Mouse (Mus musculus) lung, embryonic 15.5 days (tissue): ENCODE measurements around the gene Setd2. TPM values are rescaled to one million over a fixed set of nuclear protein-coding genes. Genes with fewer than 3 reads are reported as not detected.

Experiments
- ATAC-seq: fragments of 200-750 bp; cut with Nextera tagmentation; 2 replicates; pipeline ENCODE4 v1.8.0; 2017; ENCODE audit warnings: moderate number of reproducible peaks, borderline replicate concordance; ENCODE audit not compliant: low FRiP score, low TSS enrichment; ENCODE audit errors: extremely low read depth
- H3K27ac ChIP-seq: fragments of 300-500 bp; sonication (generic); 2 replicates; pipeline ENCODE4 v1.5.1; 2015; ENCODE audit warnings: moderate library complexity, mild to moderate bottlenecking, inconsistent platforms
- H3K27me3 ChIP-seq: fragments of 300-500 bp; sonication (generic); 2 replicates; pipeline ENCODE4 v1.6.1; 2015; ENCODE audit warnings: inconsistent platforms
- H3K36me3 ChIP-seq: fragments of 300-500 bp; sonication (generic); 2 replicates; pipeline ENCODE4 v1.6.1; 2015; ENCODE audit warnings: inconsistent platforms
- H3K4me1 ChIP-seq: fragments of 300-500 bp; sonication (generic); 2 replicates; pipeline ENCODE4 v1.6.1; 2015; ENCODE audit warnings: inconsistent platforms
- H3K4me2 ChIP-seq: fragments of 300-500 bp; sonication (generic); 2 replicates; pipeline ENCODE4 v1.6.1; 2015; ENCODE audit warnings: inconsistent platforms, mild to moderate bottlenecking, moderate library complexity
- H3K4me3 ChIP-seq: fragments of 300-500 bp; sonication (generic); 2 replicates; pipeline ENCODE4 v1.5.1; 2015; ENCODE audit warnings: mild to moderate bottlenecking, inconsistent platforms
- H3K9ac ChIP-seq: fragments of 300-500 bp; sonication (generic); 2 replicates; pipeline ENCODE4 v1.6.1; 2015; ENCODE audit warnings: inconsistent platforms
- H3K9me3 ChIP-seq: fragments of 300-500 bp; sonication (generic); 2 replicates; pipeline ENCODE4 v1.6.1; 2016; ENCODE audit warnings: inconsistent platforms
- WGBS: fragments of 180-500 bp; shearing (Covaris S2); methylation state at CpG from one replicate; pipeline ENCODE4 v1.1.7; 2015; 5-methylcytosine and 5-hydroxymethylcytosine counted together
- microRNA-seq: library from miRNA; unstranded; fragments of <30 nt; microRNA quantifications from one replicate; pipeline ENCODE4, GENCODE M21; 2016
- polyA plus RNA-seq: library from polyadenylated mRNA; unstranded; fragments of >200 nt; fragmentation: Nextera tagmentation; extraction: Ambion mirVana; gene quantifications from 2 replicates; pipeline ENCODE4 v1.2.1, GENCODE M21; 2015

The Setd2 gene
- polyA plus RNA-seq, 1 experiment from 2014 or later: 33.4 TPM

DNA sequence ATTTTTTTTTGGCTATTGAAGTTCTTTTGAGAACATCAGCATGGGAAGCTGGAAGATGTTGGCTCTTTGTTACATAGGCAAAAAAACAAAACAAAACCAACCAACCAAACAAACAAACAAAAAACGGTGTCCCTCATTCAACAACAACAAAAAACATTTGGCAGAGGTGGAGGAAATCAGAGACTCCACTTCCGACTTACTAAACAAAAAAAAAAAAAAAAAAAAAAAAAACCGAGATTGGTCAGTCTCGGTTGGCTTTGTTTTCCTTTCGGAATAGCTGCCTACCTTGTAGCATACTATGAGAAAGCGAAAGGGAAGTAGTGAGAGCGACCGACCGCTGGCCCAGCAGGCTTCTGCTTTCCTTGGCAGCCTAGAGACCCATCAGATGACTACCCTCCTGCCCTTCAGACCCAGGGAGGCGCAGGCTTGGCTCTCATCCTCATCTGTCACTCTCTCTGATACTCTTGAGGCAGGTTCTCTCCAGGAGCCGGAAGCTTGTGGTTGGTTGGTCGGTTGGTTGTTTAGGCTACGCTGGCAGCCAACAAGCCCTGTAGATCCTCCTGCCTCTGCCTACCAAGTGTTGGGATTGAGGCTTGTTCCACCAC, 125.2 kb downstream of the Setd2 start:
- no peaks in the 10 kb centered on the region for H3K36me3 ChIP-seq

DNA sequence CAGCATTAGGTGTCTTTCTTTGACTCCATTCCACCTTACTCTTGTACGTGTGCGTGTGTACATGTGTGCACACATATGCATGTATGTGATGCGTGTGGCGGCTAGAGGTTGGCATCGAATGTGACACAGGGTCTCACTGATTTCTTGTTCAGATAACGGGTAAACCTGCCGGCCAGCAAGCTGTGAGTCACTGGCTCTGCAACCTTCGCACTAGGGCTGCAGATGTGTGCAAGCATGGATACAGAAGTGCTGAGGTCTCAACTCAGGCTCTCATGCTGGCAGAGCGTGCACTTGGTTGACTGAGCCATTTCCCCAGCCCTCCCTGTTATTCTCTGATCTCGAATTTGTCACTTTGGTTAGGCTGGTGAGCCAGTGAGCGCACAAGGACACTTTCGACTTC, 127.1 kb downstream of the Setd2 start:
- H3K4me1 ChIP-seq: peaks cover 20% of the 10 kb centered on the region
- H3K9ac ChIP-seq: no peak overlapping the region
- no peaks in the 10 kb centered on the region for H3K9me3 ChIP-seq
- no peak overlapping the region for H3K4me2 ChIP-seq
- no peak overlapping the region for H3K4me3 ChIP-seq
- H3K27me3 ChIP-seq: no peaks in the 10 kb centered on the region
- H3K27ac ChIP-seq: no peak overlapping the region
- 86% methylated on average over 12 of the region's 12 CpGs for WGBS
- ATAC-seq: no peak
- H3K36me3 ChIP-seq: no peaks in the 10 kb centered on the region

More for the DNA sequence above, 125.2 kb downstream of the Setd2 start:
- H3K27me3 ChIP-seq: peaks cover 13% of the 10 kb centered on the region
- H3K27ac ChIP-seq: no peak overlapping the region
- no peaks in the 10 kb centered on the region for H3K9me3 ChIP-seq
- H3K4me1 ChIP-seq: peaks cover 36% of the 10 kb centered on the region
- peak overlapping the region; percentile 83 for H3K4me3 ChIP-seq
- WGBS: 69% methylated on average over 13 of the region's 13 CpGs
- no peak overlapping the region; the same call in 1 of the 2 replicates for H3K9ac ChIP-seq
- ATAC-seq: no peak
- H3K4me2 ChIP-seq: peak overlapping the region; percentile 59

DNA sequence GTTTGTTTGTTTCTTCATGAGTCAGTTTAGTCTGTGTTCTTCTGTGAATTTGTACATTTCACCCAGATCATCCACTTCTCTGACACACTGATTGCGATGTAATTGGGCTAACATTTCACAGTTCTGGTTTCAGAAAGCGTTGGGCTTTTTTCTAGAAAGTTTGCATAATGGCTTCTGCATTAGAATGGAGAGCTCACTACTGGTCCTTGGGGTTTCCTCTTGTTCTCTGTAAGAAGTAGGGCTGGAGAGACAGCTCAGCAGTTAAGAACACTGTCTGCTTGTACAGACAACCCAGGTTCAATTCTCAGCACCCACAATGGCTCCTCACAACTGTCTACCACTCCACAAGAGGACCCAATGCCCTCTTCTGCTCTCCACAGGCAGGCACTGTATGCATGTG, 127.8 kb downstream of the Setd2 start:
- H3K27ac ChIP-seq: no peak overlapping the region
- WGBS: 77% methylated on average over 2 of the region's 2 CpGs
- H3K4me2 ChIP-seq: no peak overlapping the region
- no peak overlapping the region for H3K4me3 ChIP-seq
- no peak for ATAC-seq
- no peak overlapping the region for H3K9ac ChIP-seq
- H3K27me3 ChIP-seq: no peaks in the 10 kb centered on the region
- H3K9me3 ChIP-seq: no peaks in the 10 kb centered on the region
- no peaks in the 10 kb centered on the region for H3K36me3 ChIP-seq
- peaks cover 17% of the 10 kb centered on the region for H3K4me1 ChIP-seq

DNA sequence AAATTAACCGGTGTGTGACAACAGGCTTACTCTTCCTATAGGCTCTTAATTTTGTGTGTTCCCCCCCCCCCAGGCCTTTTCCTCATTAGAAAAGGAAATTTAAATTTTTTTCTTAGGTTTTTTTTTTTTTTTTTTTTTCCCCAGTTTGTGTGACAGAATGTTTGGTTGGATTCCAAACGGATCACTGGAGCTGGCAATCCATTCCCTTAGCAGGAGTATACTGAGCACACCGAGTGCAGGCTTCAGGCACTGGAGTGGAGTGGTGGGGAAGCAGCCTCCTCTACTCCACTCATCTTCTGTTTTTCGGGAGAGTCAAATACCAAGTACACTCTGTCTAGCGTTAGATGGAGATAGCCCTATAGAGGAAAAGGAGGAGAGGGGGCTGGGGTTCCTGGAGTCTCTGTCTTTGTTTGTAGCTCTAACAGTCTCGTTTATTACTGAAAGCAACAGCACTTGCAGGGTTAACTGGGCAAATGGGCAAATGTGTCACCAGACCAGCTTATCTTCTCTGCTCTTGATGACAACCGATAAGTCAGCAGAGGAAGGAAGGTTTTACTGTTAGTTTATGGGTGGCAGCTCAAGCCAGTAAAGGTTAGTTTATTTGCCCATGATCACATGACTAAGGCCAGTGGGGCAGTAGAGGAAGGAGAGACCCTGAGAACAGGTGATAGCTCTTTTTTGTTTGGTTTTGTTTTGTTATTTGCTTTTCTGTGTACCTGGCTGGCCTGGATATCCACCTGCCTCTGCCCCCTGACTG, 128.6 kb downstream of the Setd2 start:
- ATAC-seq: no peak
- H3K4me3 ChIP-seq: no peak overlapping the region
- 65% methylated on average over 7 of the region's 7 CpGs for WGBS

DNA sequence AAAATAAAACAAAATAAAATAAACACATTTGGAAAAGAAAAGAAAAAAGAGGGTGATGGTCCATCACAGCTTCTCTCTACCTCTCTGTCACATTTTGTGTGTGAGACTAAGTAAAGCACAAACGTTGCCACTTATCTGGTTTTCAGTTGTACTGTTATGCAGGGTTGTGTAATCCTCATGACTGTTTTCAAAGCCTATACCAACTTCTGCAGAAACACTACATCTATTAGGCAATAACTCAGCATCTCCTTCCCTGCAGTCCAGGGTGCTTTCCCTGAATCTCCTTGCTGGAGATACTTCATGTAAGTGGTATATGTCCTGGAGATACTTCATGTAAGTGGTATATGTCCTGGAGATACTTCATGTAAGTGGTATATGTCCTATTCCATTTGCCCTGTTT, 130.4 kb downstream of the Setd2 start:
- ATAC-seq: no peak
- WGBS: 76% methylated on average over 1 of the region's 1 CpGs

More for the DNA sequence above, 128.6 kb downstream of the Setd2 start:
- no peaks in the 10 kb centered on the region for H3K36me3 ChIP-seq
- H3K27ac ChIP-seq: no peak overlapping the region
- no peaks in the 10 kb centered on the region for H3K27me3 ChIP-seq
- H3K4me2 ChIP-seq: no peak overlapping the region
- H3K4me1 ChIP-seq: peaks cover 15% of the 10 kb centered on the region
- H3K9me3 ChIP-seq: no peaks in the 10 kb centered on the region
- no peak overlapping the region for H3K9ac ChIP-seq

DNA sequence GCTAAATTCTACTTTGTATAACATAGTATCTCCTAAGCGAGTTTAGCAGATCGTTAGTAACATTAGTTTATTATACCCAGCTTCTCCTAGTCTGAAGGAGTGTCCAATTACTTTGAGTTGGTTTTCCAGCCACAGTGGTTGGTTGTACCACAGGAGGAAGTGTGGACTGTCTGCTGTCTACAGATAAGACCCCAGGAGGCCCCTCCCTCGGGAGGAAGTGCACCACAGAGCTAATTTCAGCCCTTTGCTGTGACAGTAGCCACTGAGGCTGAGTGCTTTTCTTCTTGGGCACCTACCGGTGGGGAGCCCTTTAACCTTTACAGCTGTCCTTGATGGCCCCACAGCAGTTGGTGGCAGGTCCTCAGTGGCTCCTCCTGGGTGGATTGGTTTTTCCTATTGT, 133.5 kb downstream of the Setd2 start:
- H3K4me2 ChIP-seq: no peak overlapping the region
- no peaks in the 10 kb centered on the region for H3K36me3 ChIP-seq
- H3K9me3 ChIP-seq: no peaks in the 10 kb centered on the region
- H3K27ac ChIP-seq: peak overlapping the region; percentile 2; the same call in 1 of the 2 replicates
- H3K9ac ChIP-seq: no peak overlapping the region
- ATAC-seq: peak; percentile 60; the same call in 1 of the 2 replicates
- peaks cover 37% of the 10 kb centered on the region for H3K4me1 ChIP-seq
- 16% methylated on average over 4 of the region's 4 CpGs for WGBS
- no peak overlapping the region for H3K4me3 ChIP-seq
- no peaks in the 10 kb centered on the region for H3K27me3 ChIP-seq

More for the DNA sequence above, 130.4 kb downstream of the Setd2 start:
- Histone ChIP-seq H3K36me3 (no peaks in the 10 kb centered on the region), H3K9ac (no peak overlapping the region), H3K27ac (no peak overlapping the region), H3K4me3 (no peak overlapping the region), H3K4me1 (peaks cover 27% of the 10 kb centered on the region), H3K27me3 (no peaks in the 10 kb centered on the region), H3K4me2 (no peak overlapping the region), H3K9me3 (no peaks in the 10 kb centered on the region)

DNA sequence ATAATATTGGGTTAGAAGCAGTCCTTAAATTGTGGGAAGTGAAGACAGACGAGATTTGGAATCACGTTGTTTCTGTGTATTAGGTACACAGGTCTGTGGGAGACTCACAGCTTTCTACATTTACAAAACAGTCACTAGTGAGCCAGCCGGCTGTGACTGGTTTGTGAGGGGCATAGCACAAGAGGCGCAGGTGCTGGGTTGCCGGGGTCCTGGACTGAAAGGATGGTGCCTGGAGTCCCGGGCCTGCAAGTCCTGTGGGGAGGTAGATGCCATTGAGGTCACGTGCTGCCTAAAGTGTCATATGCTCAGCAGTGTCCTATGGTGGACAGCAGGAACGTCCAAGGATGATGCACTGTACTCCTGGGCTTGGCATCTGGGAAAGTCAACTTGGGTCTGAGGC, 134.0 kb downstream of the Setd2 start:
- Histone ChIP-seq H3K36me3 (no peaks in the 10 kb centered on the region), H3K9me3 (no peaks in the 10 kb centered on the region), H3K9ac (no peak overlapping the region), H3K27ac (0 out of 2 replicates have a peak overlapping the region, but pooled peaks have one; percentile 2), H3K4me1 (peaks cover 34% of the 10 kb centered on the region), H3K4me2 (no peak overlapping the region), H3K27me3 (no peaks in the 10 kb centered on the region), H3K4me3 (no peak overlapping the region)
- no peak for ATAC-seq
- WGBS: 45% methylated on average over 8 of the region's 8 CpGs

DNA sequence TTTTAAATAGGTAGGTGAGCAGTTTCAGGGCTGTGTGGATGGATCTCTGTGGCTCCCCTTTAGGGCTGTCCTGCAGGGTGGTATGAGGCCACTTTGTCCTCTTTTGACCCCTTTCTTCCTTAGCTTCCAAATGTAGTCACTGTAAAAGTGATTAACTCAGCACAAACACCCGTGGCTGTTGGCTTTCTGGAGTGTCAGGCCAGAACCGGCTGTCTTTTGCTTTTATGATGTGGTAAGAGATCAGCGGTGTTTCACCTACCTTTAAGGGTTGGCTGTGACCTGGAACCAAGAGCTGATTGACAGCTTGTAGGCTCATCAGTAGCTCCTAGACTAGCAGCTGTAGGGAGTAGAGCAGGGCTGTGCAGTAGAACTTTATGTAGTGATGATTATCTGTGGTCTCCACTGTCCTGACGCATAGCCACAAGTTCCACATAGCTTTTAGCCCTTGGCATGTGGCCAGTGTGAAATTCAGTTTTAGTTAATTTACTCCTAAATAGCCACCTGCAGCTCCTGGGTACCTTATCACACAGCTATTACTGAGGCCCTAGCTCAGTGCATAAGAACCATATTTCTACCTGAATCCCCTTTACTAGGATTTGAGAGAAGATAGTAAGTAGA, 134.9 kb downstream of the Setd2 start:
- Histone ChIP-seq H3K4me2 (no peak overlapping the region), H3K9ac (no peak overlapping the region), H3K4me1 (peaks cover 35% of the 10 kb centered on the region), H3K27me3 (no peaks in the 10 kb centered on the region), H3K36me3 (no peaks in the 10 kb centered on the region), H3K9me3 (no peaks in the 10 kb centered on the region), H3K4me3 (no peak overlapping the region), H3K27ac (no peak overlapping the region)
- ATAC-seq: no peak
- WGBS: 58% methylated on average over 4 of the region's 4 CpGs

Small RNA genes within 50 kb of the gene (microRNA-seq; reads per million reads assigned to microRNA genes)
- gene Mir8107: not detected

Other genes starting within 250 kb of the Setd2 start
- gene Elp6, start 227.4 kb upstream of the Setd2 start, polyA plus RNA-seq: 30.4 and 31.1 TPM in 2 replicates
- 30.3 and 31.0 TPM in 2 replicates for gene Scap, start 199.3 kb upstream of the Setd2 start, polyA plus RNA-seq
- 16.2 and 19.1 TPM in 2 replicates for gene Ptpn23, start 124.4 kb upstream of the Setd2 start, polyA plus RNA-seq
- gene Ngp, start 112.8 kb upstream of the Setd2 start, polyA plus RNA-seq: 2.9 and 3.7 TPM in 2 replicates
- gene Klhl18, start 55.9 kb upstream of the Setd2 start, polyA plus RNA-seq: 7.6 and 8.9 TPM in 2 replicates
- 1.4 and 1.8 TPM in 2 replicates for gene Kif9, start 55.6 kb upstream of the Setd2 start, polyA plus RNA-seq
- gene Nradd, start 91.9 kb downstream of the Setd2 start, polyA plus RNA-seq: 51.2 and 55.6 TPM in 2 replicates
- 3.6 and 4.2 TPM in 2 replicates for gene Nbeal2, start 121.6 kb downstream of the Setd2 start, polyA plus RNA-seq
- 151 TPM in 2 replicates for gene Ccdc12, start 123.9 kb downstream of the Setd2 start, polyA plus RNA-seq
- gene Myl3, start 209.3 kb downstream of the Setd2 start, polyA plus RNA-seq: 19.8 and 68.6 TPM in 2 replicates
- gene Pth1r, start 214.5 kb downstream of the Setd2 start, polyA plus RNA-seq: 78.8 and 79.7 TPM in 2 replicates